Mouse (Mus musculus) urinary bladder, adult 2 months (tissue): ENCODE data around the gene Tenm4. TPM values are rescaled to one million over a fixed set of nuclear protein-coding genes. Genes with fewer than 3 reads are reported as not detected.
A peak's percentile ranks its signal among the peaks of the same experiment; 100 is the strongest.
"Not testable (repeated sequence)": the region's sequence is repeated elsewhere in the genome, so short reads cannot be mapped to it uniquely, and the experiment has no call there.

ENCODE experiments used
- DNase-seq: peaks from one replicate; pipeline ENCODE4 v3.0.0; 2022; ENCODE audit warnings: low spot score
- polyA plus RNA-seq: library from polyadenylated mRNA; depleted of rRNA; stranded (reverse); fragments of >200 nt; gene quantifications from 2 replicates; pipeline ENCODE4 v1.2.3, GENCODE M21; 2012

Gene Tenm4
- polyA plus RNA-seq, 1 experiment: 0.65 TPM

DNA sequence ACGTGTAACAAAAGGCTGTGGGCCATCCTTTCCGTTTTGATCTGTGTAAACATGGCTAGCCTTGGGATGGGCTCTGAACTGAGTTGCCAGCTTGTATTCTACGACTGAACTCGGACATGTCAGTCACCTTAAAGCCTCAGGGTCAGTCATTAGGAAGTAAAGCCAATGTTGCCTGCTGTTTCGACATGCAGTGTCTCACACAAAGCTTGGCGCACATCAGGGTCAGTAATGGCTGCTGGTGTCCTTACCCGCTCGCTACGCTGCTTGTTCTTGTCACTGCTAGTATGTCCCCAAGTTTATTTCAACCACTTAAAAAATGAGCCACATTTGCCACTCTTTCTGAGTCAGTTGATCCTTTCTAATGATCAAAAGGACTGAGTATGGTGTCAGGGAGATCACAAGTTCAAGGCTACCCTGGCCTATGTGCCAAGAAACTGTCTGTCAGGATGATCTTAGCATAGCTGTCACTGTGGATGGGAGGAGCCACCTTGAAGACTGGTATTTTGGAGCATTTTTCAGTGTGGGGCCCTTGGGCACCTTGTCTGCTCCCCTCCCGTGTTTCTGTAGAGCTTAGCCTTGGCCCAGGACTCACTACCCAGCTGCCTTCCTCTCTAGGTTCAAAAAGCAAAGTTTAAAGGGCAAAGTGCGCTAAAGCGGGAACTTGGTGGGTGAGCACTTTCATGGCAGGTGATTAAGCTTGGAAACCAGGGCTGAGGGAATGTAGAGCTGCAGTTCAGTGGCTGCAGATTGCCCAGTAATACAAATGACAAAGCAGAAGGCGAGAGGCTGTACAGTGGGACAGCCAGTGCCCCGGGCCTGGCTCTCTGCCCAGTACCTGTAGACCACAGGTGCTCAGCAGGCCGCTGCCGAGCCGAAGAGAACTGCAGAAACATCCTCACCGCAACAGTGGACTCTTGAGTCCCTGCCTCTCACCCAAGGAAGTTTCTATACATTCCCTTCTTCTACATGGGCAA, 718.3 kb downstream of the Tenm4 start:
- DNase-seq: no peak

DNA sequence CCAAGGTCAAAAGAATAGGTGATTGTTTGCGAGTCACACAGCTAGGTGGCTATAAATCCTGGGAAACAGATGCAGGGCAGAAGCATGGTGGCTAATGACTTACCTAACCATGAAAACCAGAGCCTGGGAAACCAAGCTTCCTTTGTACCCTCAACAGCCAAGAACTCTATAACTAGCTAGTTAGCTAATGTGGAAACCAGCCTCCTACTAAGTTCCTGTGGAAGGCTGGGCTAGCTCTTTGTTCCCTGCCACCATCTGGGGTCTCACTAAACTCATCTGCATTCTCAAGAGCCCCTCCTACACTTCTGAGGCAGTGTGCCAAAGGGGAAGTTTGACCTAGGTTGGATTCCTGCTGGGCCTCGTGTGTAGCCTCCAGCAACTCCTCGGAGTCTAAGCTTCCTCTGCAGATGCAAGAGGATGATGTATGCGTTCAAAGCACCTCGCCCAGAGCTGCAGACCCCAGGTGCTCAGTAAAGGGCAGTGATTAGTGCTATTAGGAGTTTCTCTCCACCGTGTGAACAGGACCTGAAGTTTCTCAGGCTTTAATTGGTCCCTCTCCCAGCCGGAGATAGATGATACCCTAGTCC, 719.1 kb downstream of the Tenm4 start:
- no peak for DNase-seq

DNA sequence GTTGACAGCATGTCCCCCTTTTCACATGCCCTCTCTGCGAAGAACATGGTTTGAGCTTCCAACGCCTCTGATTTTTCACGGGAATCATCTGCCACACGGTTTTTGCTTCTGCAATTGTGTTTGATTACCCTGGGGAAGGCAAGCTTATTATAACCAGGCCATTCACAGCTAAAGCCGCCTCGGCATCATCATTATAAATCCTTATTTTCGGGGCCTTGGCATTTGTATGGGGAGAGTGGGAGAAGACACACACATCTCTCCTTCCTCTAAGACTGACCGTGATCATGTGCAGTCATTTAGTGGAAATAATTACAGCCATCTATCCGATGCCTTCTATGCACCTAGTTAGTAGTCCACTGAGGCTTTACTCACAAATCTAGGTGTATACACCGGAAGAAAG, 719.9 kb downstream of the Tenm4 start:
- no peak for DNase-seq

DNA sequence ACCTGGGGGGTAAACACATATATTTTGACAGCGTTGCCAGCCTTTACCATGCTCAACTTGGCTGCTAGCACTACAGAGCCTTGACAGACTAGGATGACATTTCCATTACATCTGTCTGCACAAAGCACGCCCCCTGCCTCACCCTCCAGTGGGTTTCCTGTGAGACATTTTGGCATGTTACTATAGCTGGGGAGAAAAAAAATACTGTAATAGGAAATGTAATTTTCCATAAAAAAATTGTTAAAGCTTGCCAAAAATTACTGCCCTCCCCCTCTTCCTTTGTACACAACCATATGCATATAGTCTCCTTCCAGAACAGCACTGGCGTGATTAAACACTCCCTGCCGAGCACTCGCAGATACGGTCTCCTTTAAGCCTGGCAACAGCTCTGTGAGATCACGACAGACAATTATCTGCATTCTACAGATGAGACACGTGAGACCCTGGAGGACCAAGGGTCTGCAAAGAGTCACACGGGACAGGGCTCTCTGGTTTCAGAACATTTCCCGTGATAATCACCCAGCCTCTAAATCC, 728.1 kb downstream of the Tenm4 start:
- DNase-seq: no peak

DNA sequence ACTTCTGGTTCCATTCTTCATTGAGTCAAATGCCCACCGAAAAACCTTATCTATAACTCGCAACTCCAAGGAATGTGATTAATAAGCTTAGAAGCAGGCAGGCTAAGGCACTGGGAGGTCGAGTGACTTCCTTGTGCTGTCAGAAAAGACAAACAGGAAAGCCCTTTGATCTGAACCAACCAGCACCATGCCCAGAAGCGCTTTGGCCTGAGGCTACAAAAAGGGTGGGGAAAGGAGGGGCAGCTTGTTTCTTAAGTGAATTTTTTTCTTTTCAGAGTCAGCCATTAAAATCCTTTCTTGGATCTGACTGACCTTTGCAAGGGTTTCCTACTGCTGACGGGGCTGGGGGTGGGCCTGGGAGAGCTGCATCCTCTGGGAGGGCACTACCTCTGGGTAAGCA, 731.1 kb downstream of the Tenm4 start:
- no peak for DNase-seq

DNA sequence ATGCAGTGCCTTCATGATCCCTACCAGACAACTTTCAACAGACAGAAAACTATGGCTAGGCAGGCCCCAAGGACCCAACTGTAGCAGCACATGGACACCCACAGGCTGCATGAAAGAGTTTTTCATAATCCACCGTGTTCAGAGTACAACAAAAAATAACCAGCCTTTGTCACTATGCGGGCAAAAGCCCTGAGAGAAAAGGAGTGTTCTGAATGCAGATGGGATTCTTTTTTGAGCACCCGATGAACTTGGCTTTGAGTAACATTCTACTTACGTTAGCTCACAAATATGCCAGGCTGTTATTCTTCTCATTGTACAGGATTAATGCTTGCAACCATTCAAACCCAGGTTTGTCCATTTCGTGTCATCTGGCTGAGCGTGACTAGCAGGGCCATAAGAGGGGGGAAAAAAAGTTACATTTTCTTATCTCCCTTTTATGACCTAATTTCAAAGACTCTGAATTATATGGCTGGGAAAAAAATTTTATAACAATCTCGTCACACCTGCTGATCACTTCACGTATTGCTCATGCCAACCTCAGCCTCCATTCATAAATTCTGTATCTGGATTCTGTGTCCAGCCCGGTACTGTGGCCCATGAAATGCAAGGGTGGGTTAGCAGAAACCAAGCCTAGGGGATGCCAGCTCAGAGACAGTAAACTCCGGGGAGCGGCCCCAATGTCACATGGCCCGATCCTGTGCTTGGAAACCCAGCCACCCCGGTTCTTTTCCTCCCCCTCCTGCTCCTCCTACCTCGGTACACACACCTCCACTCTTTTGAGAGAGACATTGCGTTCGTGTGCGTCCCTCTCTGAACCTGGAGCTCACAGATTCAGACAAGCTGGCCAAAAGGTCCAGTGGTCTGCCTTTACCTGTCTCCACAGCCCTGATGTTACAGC, 732.3 kb downstream of the Tenm4 start:
- DNase-seq: no peak

DNA sequence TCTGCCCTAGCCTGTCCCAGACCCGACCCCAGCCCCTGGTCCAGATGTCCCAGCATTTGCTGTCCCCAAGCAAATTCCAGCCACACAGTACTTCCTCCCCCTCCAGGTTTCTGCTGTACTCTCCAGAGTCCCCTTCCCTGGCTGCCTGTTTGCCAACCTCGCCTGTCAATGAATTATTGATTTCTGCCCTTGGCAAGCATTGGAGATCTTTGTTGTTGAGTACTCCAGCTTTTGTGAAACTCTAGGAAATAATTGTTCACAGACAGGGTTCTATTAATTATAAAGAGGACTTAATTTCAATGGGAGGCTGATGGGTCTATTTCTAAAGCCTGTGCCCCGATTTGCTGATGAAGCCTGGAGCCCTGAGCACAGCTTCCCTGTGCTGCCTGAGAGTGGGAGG, 733.4 kb downstream of the Tenm4 start:
- no peak for DNase-seq

DNA sequence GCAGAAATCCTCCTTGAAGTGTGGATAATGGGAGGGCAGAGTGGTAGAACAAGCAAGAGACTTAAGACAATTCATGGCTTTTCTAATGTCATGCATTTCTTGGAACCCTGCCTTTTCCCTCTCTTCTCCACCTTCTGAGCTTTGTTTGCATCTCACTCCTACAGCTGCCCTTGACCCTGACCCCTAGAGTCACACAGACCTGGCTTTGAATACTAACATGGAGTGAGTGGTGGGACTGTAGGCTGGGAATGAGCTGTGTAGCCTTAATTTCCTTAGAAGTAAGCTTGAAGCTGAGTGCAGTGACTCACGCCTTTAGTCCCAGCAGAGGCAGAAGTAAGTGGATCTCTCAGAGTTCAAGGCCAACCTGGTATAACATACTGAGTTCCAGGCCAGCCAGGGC, 733.9 kb downstream of the Tenm4 start:
- no peak for DNase-seq

DNA sequence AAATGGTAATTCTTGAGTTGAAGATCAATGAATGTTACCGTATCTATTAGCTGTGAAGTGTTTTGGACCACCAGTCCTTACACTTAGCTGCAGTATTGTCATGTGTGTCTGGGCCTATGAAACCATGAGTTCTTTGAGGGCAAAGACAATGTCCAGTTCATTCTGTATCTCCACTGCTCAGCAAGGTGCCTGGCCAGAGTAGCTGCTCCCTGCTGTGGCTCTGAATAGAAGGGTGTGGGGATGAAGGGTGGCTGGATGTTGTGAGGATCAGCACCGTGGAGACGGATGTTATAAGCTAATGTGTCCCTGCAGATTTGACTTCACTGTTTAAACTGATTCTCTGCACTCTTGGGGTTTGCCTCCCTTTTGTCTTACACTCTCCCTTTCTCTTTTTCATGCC, 734.4 kb downstream of the Tenm4 start:
- DNase-seq: no peak

DNA sequence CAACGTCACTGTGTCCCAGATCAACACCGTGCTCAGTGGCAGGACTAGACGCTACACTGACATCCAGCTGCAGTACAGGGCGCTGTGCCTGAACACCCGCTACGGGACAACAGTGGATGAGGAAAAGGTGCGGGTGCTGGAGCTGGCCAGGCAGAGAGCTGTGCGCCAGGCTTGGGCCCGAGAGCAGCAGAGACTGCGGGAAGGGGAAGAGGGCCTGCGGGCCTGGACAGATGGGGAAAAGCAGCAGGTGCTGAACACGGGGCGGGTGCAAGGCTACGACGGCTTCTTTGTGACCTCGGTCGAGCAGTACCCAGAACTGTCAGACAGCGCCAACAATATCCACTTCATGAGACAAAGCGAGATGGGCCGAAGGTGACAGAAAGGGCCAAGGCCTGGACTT, 735.2 kb downstream of the Tenm4 start:
- DNase-seq: no peak

DNA sequence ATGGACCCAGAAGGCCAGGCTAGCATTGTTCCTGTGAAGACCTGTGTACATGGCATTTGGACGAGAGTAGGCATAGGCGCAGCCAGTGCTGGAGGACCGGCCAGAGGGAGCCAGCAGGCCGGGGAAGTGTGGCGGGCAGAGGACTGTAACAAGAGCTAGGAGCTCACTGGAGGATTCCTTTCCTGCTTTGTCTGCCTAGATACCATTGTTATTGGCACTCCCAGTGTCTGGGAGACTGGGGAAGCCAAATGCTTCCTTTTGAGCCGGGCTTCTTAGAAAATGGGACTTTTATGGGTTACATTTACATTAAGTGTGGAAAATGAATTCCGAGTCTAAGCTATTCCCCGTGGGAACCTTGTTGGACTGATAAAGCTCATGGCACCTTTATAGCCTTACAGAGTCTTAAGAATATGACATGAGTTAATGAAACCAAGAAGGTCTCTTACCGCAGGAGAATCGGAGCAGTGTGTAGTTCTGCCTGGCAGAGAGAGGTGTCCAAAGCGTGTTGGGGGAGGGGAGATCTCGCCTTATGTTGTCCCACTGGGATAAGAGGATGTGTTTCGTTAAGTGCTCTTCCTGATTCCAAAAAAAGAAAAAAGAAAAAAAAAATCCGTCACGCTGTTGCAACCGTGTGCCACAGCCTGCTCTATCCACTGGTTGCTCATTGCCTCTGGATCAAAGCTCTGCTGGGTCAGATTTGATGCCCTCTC, 737.1 kb downstream of the Tenm4 start:
- DNase-seq: no peak

DNA sequence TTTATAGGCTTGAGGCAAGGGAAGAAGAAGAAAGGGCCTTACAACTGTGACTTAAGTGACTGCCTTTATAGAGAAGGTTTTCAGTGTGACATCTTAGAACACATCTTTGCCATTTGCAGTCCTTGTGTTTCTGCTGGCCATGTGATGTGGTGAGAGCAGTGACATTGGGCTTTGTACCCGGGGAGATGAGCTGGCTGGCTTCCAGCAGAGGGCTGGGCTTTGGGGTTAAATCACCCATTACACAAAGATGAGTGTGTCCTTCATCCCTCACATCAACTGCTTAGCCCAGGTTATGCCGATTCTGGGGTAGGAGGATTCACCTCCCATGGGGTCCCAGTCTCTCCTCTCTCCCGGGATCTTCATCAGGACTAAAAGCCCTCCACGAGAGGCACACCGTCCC, 738.8 kb downstream of the Tenm4 start:
- no peak for DNase-seq

DNA sequence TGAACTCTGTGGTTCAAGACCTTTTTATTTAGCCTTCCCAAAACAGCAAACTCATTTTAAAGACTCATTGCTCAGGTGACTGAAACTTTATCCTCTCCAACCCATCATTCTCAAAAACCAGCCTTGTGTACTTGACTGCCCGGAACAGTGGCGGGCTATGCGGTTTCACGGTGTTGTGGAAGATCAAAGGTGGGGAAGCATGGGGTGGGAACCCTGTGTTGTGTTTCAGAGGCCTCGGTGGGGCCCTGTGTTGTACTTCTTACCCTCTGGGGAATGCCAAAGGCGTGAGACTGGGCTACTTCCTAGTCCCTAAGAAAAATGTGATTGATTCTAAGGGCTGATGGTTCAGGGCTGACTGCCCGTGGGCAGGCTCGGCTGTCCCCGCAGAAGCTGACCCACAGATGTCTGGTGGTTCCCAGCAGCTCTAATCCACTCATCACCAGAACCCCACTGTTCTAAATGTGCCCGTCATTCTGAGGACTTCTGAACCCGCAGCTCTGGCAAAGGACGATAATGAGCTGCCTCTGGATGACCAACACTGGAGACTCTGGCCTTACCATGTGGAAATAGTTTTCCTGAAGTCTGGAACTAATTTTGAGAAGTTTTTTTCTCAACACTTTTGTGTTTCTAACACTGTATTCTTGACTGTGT, 739.4 kb downstream of the Tenm4 start:
- DNase-seq: no peak

DNA sequence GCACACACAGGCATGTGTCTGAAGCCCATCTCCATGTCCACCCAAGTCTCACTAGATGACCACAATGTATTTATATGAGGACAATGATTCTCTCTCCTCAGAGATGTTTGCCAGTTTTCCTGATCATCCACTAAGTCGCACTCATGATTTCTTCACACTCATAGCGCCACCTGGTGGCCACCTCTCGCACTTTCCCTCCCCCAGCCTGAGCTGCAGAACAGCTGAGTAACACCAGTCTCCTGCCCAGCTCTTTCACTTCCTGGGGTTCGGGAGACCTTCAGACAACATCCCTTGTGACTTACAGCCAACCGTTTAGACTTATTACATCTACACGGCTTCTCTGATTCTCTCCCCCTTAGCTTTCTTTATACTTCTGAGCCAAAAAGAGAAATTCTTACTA, 743.0 kb downstream of the Tenm4 start:
- DNase-seq: peak; percentile 68

DNA sequence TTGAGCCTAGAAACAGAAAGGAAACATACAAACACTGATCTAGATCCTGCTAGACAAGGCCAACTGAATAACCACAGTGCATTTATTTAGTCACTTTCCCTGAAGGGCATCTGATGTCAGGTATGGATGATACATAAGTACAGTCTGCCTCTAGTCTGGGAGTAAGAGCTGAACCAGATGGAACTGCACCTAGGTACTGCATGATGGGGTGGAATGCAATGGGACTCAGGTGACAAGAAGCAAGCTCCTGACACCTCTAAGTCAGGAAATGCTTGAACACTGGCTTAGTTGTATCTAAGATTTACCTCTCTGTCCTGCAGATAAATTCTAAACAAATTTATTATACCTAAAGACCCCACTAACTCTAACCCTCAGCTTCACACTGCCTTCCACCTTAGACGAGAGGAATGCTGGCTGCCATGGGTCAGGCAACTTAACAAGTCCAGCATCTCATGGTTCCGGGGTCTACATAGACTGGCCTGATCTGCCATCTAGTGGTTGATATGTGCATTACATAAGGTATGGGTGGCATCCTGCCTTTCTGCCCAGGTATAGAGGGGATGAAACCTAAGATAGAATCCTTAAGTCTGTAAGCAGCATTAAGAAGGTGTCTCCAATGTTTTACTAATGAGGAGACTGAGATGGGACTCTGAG, 744.5 kb downstream of the Tenm4 start:
- DNase-seq: no peak

DNA sequence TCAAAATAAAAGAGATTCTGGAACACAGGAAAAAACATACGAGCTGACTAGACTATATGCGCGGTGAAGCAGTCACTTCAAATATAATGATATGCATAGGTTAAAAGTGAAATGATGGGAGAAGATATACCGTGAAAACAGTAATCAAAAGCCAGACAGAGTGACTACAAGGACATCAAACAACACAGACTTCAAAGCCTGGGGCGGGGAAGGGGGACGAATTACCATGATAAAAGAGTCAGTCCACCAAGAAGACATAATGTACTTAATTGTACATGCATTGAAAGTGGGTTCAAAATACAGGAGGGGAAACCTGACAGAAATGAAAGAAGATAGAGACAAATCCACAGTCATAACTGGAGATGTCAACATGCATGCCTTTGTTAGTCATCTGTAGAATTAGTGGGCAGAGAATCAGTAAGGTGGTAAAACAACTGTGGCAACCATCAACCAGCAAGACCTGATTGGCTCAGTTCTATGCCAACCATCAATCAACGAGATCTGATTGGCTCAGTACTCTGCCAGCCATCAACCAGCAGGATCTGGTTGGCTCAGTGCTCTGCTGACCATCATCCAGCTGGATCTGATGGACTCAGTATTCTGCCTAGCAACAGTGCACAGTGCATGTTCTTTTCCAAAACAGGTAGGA, 749.5 kb downstream of the Tenm4 start:
- no peak for DNase-seq

DNA sequence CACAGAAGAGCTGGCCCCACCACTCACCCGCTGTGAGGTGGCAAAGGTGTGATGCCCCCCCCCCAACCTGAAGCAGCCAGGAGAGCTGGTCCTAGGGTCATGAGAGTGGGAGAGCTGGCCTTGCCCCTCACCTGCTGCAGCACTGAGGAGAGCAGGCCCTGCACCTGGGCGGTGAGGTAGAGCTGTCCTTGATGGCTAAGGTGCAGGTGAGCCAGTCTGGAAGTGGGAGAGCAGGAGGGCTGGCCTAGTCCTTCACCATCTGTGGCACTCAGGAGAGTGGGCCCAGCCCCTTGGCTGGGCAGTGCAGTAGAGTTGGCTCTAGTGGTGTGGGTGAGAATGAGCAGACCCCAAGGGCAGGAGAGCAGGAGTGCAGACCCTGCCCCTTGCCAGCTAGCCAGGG, 751.9 kb downstream of the Tenm4 start:
- no peak for DNase-seq

DNA sequence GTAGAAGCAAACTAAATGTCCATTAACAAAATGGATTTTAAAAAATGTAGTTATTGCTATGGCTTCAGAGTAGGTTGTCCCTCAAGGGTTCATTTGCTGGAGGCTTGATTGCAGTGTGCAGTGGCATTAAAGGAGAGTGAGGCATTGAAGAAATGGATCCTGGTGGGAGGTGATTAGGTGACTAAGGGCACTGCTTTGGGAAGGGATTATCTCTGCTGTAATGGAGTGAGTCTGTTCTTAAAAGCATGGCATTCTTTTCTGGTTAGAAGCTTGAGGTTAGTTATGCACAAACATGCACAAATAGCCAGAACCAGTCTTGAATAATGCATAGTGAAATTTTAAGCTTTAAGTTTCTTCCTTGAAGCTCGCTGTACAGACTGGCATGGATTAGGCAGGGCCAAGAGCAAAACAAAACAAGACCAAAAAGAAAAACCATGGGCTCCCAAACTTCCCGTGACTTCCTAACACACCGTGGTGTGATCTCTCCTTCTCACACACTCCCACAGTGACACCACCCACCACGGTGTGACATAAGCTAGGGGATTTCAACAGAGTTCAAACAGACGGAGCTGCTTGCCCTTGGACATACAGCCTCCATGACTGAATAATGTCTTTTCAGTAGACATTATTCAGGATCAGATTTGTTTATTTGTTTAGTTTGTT, 772.8 kb downstream of the Tenm4 start:
- no peak for DNase-seq

DNA sequence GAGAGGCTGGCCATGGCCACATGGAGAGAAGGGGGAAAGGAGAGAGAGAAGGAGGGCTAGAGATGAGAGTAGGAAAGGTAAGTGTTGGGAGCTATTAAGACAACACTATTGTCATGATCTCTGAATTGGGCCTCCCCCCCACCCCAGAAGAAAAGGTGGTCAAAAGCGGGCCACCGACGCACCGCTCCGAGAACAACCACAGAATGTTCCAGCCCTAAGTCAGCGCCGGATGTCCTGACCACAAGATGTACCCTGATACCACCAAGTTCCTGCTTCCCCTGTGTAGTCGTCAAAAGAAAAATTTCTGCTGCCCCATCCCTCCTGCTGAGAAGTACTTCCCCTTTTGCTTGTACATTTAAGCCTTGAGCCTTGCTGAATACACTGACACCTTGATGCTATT, 775.5 kb downstream of the Tenm4 start:
- not testable (repeated sequence) for DNase-seq
